Mouse (Mus musculus) embryo, embryonic 10.5 days (tissue): ENCODE measurements at regions not wholly inside any gene's neighbourhood (a gene's known extent, or its start where the extent isn't known, plus 50 kb on each side); places are given as distances from the start of the nearest gene placed in this dataset.
A peak's percentile ranks its signal among the peaks of the same experiment; 100 is the strongest.

Source experiments
- DNase-seq: peaks from one replicate; pipeline ENCODE4 v3.0.0-alpha.2; 2015; ENCODE audit warnings: low spot score

GRCm38 (mm10) chr6:143372487-143372886 lies 205.5 kb downstream of the Etnk1 start:
- peak; percentile 10 for DNase-seq

GRCm38 (mm10) chr6:143373686-143374273 lies 206.8 kb downstream of the Etnk1 start:
- peak; percentile 85 for DNase-seq

- DNase-seq, result no peak
Observed at GRCm38 (mm10) chr6:143375951-143376713, 209.1 kb downstream of the Etnk1 start.

DNA sequence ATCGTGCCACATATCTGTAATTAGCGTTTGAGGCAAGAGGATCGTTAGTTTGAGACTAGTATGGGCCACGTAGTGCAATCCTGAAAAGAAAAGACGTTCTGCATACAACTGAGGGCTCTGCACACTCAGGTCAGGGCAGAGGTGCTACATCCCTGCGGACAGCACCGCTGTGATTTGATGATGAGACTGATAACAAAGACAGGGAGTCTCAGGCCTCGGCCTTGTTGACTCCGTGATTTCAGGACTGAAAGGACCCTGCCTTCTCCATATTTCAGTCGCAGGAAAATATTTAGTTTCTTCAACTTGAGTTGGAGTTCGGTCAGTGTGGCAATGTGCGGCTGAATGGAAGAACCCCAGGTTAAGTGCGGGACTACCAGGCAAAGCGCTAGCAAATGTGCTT lies 210.1 kb downstream of the Etnk1 start:
- DNase-seq, result no peak

DNA sequence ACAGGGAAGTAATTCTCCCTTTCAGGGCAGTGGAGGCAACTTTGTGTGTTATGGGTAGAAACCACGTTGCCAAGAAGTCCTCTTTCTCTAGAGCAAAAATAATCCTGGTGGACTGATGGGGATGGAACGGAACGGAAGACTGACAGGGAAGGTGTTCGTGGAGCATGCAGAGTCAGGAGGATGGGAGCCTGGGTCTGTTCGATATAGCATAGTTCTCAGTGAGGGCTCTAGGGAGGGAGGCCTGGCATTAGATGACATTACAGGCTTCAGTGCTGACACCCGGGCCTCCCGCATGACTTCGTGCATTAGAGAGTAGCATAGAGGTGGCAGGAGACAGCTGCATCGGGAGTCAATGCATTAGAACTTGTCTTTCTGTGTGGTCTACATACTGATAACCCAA lies 211.1 kb downstream of the Etnk1 start:
- no peak for DNase-seq

- no peak for DNase-seq
Observed at GRCm38 (mm10) chr6:143380490-143380889, 213.5 kb downstream of the Etnk1 start.

DNA sequence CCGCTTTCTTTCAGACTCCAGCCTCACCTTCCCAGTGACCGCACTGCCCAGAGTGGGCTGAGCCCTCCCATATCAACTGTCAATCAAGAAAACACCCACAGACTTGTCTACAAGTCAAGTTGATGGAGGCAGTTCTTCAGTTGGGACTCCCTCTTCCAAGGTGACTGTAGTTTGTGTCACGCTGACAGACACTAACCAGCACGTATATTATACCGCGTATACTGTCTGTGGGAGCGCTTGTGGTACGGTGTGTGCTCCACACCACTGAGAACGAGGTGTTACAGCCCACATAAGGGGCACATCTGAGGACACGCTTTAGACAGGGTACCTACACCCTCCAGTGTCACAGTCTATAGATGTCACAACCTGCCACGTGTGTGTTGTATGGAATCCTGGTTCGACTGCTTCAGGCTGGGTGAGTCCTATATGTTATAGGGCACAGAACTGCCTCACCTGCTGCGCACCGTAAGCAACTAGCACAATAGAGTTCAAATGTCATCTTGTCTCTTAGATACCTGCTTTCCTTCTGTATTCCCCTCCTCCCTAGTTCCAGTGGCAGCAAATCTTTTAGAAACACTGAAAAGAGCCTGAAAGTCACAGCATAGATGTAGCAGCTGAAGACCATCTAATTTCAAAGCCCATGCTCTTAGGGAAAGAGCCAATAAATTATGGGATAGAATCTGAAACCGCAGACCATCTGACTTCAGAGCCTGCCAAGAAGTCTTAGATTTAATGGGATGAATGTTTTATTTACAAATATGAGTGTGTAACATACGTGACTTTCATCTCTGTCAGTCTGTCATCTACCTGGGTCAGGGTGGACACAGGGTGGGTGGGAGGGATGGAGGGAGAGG lies 219.8 kb downstream of the Etnk1 start:
- no peak for DNase-seq

GRCm38 (mm10) chr6:143393543-143394207 lies 226.7 kb downstream of the Etnk1 start:
- no peak for DNase-seq

DNA sequence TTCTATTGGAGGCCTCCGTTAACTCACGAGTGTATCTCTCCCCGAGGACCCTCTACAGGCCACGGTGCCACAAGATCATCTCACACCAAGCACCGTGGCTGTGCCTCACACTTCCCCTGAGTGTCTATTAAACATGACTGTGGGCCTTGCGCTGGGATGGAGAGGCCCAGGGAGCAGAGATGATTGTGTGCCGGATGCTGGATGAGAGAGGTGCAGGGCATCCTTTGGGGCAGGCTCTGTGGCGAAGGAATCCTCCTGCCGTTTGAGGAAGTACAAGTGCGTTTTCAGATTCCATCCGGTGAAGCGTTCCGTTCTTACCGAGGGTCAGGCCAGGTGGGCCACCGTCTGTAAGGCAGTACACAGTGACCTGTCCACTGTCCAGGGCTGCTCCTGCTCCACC lies 227.4 kb downstream of the Etnk1 start:
- no peak for DNase-seq

GRCm38 (mm10) chr6:143401436-143401835 lies 234.4 kb downstream of the Etnk1 start:
- DNase-seq, result no peak

DNA sequence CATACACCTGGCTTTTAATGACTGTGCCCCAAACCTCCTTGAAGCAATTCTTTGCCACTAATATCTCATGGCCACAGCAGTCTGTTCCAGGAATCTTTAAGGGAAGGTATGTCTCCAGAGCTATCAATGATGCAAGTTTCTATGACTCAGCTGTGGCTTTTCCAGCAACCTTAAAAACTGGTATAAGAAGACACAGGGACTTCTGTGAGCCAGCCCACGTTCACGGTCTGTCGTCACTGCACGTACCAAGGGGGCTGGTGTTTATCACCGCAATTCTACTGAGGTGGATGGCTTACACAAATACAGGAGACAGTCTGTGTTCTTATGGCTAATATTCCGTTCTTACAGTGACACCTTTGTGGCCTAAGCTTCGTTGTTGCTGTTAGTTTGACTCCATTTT lies 234.9 kb downstream of the Etnk1 start:
- DNase-seq, result no peak

- DNase-seq, result no peak
Observed at GRCm38 (mm10) chr6:143402766-143403165, 235.7 kb downstream of the Etnk1 start.

DNA sequence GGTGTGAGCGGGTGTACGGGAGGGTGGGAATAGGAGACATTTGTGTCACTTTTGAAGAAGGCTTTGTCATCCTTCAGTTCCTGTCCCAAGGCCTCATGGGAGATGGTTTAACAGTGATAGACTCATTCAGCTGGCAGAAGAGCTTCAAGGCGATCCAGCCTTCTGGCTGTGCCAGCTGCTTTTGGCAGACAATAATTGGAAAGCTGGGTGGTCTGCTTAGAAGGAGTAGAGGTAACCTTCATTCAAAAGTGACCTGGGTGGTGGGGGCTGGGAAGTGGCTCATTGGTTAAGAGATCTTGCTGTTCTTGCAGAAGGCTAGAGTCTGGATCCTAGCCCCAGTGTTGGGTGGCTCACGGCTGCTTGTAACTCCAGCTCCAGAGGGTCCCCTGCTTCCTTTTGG lies 237.5 kb downstream of the Etnk1 start:
- no peak for DNase-seq

DNA sequence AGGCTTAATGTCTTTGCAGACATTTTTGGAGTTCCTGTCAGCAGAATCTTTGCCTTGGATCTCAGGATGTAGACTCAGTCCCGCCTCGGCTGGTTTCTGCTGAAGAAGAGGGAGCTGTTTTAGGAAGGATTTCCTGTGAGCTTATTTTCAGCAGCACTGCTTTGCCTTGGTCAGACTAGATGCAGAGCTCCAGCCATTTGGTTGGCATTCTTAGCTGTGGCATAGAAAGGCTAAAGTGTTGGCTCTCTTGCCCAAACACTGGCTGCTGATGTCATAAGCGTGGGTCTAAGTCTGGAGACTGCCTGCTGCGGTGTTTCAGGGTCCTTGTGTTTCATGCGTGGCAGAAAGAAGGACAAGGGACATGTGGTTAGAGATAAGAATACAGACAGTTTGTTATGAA lies 245.0 kb downstream of the Etnk1 start:
- DNase-seq, result no peak

DNA sequence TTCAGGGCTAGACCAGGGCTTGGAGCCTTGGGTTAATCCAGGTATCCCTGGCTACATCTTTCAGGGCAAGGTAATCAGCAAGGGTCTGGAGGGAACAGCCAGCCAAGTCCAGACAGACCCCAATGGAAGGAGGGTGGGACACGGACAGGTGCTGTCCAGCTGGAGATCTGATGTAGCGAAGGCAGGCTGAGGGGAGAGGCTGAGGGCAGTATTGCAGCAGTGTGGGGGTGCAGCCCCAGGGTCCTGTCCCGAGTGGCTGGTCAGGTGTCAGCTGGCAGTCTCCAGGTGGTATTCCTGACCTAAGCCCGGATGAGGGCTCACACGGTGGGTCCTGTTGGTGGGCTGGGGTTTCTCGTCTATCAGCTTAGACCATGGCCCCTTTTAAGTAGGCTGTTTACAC lies 245.7 kb downstream of the Etnk1 start:
- DNase-seq, result no peak

GRCm38 (mm10) chr6:143414590-143415382 lies 247.8 kb downstream of the Etnk1 start:
- no peak for DNase-seq

DNA sequence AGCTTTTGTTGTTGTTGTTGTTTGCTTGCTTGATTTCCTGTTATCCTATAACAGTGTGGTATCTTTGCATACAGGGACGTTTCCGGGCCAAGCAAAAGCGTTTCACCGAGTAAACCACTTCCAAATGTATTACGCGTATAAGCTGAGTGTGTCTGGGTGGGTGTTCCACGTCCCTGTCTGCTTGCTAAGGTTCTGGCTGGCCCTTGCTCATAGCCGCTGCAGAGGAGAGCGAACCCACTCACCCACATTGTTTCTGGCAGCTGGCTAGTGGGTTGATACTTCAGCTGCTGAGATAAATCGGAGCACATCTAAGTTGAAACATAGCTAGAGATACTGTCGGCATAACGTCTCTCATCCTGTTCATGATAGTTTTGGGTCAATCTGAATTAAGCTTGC lies 248.4 kb downstream of the Etnk1 start:
- DNase-seq, result no peak

- DNase-seq, result no peak
Observed at GRCm38 (mm10) chr6:143419872-143420271, 252.9 kb downstream of the Etnk1 start.

GRCm38 (mm10) chr6:143423026-143423425 lies 256.0 kb downstream of the Etnk1 start:
- DNase-seq, result no peak

DNA sequence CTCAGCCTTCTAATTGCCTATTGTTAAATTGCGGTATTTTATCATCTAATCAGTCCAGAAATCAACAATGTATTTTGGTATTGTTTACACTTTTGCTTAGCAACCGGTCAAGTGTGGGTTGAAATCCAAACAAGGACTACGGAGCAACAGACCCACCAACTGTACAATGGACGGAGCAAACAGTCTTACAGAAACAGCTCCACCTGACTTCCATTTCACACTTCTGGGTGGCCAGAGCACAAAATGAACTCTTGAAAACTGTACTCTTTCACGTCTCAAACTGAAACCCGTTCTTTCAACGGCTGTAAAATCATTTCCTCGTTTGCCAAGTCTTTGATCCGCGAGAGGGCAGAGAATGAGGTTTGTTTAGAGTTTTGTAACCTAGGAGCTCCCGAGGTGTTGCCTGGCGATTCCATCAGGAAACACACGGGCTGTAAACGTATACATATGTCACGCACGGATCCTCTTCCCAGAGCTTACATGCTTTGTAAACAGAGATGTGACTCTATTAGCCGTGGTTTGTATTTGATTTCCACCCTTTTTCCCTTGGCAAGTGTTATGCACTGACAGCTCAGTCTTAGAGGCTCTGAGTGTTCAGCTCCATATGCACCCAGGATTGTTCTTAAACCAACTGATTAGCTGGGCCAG lies 258.3 kb downstream of the Etnk1 start:
- DNase-seq, result peak; percentile 27

DNA sequence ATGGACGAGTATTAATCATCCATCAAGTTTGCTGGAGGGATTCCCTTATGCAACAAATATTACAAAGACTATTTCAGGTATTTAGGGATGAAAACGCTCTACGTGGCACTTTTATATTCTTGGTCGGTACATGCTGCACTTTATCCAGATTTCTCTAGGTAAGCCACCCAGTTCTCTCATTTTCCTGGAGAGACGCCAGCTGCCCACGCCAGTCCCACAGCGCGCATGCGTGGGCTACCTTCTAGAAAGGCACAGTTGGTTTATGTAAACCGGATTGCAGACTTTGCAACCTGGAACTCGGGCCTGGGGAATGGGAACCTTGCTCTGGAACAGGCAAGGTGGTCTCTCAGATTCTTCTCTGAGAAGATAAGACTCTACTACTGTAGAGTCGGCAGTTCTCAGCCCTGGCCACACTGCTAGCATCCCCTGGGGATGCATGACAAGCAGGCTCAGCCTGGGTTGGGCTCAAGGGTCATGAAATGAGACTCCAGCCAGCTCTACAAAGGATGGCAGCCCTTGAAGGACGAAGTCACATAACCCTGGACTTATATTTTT lies 265.0 kb downstream of the Etnk1 start:
- no peak for DNase-seq
